Mouse (Mus musculus) B cell, adult (primary cell): ENCODE measurements around the gene Tnfsf13. TPM values are rescaled to one million over a fixed set of nuclear protein-coding genes. Genes with fewer than 3 reads are reported as not detected.

Experiments
- total RNA-seq: library from RNA; stranded (reverse); gene quantifications from 4 replicates; pipeline ENCODE4 v1.2.4, GENCODE M21; 2023; ENCODE audit not compliant: inconsistent age

Gene Tnfsf13
- 0.32 TPM in 1 of 4 replicates, not detected in the others for total RNA-seq

GRCm38 (mm10) chr11:69685526-69686148 lies at the start of gene Tnfsf13:
Gene Tnfsf13 (minus strand): TSS chr11:69685784.

GRCm38 (mm10) chr11:69695361-69696181 lies 10.0 kb upstream of the Tnfsf13 start, which contains the start of the genes Tnfsf12 and Tnfsfm13:
Gene Tnfsf12 (minus strand): TSS chr11:69695849.
Gene Tnfsfm13 (minus strand): TSS chr11:69696098.

GRCm38 (mm10) chr11:69681314-69682208 lies 4.0 kb downstream of the Tnfsf13 start, which contains the start of gene Senp3:
Gene Senp3 (minus strand): TSS chr11:69682084.

GRCm38 (mm10) chr11:69672211-69672706 lies 13.3 kb downstream of the Tnfsf13 start, which contains the start of gene Eif4a1:
Gene Eif4a1 (minus strand): TSS chr11:69672423.

GRCm38 (mm10) chr11:69665961-69666664 lies 19.5 kb downstream of the Tnfsf13 start, which contains the start of gene Cd68:
Gene Cd68 (minus strand): TSS chr11:69666153.

GRCm38 (mm10) chr11:69662213-69662966 lies 23.2 kb downstream of the Tnfsf13 start, which contains the start of gene Mpdu1:
Gene Mpdu1 (minus strand): TSS chr11:69662642.

GRCm38 (mm10) chr11:69655264-69656064 lies 30.1 kb downstream of the Tnfsf13 start, which contains the start of gene Sox15:
Gene Sox15 (plus strand): TSS chr11:69655314.

Other genes starting within 250 kb of the Tnfsf13 start
- not detected in 4 replicates for gene Dnah2, start 136.7 kb downstream of the Tnfsf13 start, total RNA-seq
- gene Efnb3, start 125.6 kb downstream of the Tnfsf13 start, total RNA-seq = 0.36 to 0.93 TPM (median 0.45 TPM) in 4 replicates
- 11.6 to 16.8 TPM (median 11.9 TPM) in 4 replicates for gene Wrap53, start 105.5 kb downstream of the Tnfsf13 start, total RNA-seq
- gene Trp53, start 105.4 kb downstream of the Tnfsf13 start, total RNA-seq = 130 to 136 TPM (median 131 TPM) in 4 replicates
- 0.33 TPM in 1 of 4 replicates, not detected in the others for gene Atp1b2, start 79.8 kb downstream of the Tnfsf13 start, total RNA-seq
- not detected in 4 replicates for gene Shbg, start 67.9 kb downstream of the Tnfsf13 start, total RNA-seq
- not detected in 4 replicates for gene Sat2, start 63.8 kb downstream of the Tnfsf13 start, total RNA-seq
- gene Fxr2, start 52.8 kb downstream of the Tnfsf13 start, total RNA-seq = 76.8 to 83.1 TPM (median 77.8 TPM) in 4 replicates
- 0.84 TPM in 1 of 4 replicates, not detected in the others for gene Sox15, start 30.5 kb downstream of the Tnfsf13 start, total RNA-seq
- 58.0 to 71.6 TPM (median 63.0 TPM) in 4 replicates for gene Mpdu1, start 23.1 kb downstream of the Tnfsf13 start, total RNA-seq
- gene Cd68, start 19.6 kb downstream of the Tnfsf13 start, total RNA-seq = 11.8 to 14.7 TPM (median 12.5 TPM) in 4 replicates
- 670 to 697 TPM (median 692 TPM) in 4 replicates for gene Eif4a1, start 13.4 kb downstream of the Tnfsf13 start, total RNA-seq
- 108 to 153 TPM (median 136 TPM) in 4 replicates for gene Senp3, start 3.7 kb downstream of the Tnfsf13 start, total RNA-seq
- gene Tnfsf12, start 10.1 kb upstream of the Tnfsf13 start, total RNA-seq = 0.51 TPM in 1 of 4 replicates, not detected in the others
- gene Tnfsfm13, start 10.3 kb upstream of the Tnfsf13 start, total RNA-seq = 0.45 to 0.78 TPM in 2 of 4 replicates, not detected in the others
- 231 to 244 TPM (median 242 TPM) in 4 replicates for gene Polr2a, start 72.9 kb upstream of the Tnfsf13 start, total RNA-seq
- not detected in 4 replicates for gene Slc35g3, start 76.2 kb upstream of the Tnfsf13 start, total RNA-seq
- gene Zbtb4, start 80.1 kb upstream of the Tnfsf13 start, total RNA-seq = 52.3 to 57.6 TPM (median 54.5 TPM) in 4 replicates
- gene Chrnb1, start 110.2 kb upstream of the Tnfsf13 start, total RNA-seq = 8.3 to 11.3 TPM (median 10.1 TPM) in 4 replicates
- 0.16 to 0.27 TPM in 2 of 4 replicates, not detected in the others for gene Fgf11, start 116.1 kb upstream of the Tnfsf13 start, total RNA-seq
- not detected in 4 replicates for gene Tmem102, start 119.8 kb upstream of the Tnfsf13 start, total RNA-seq
- gene Gm39566, start 129.5 kb upstream of the Tnfsf13 start, total RNA-seq = not detected in 4 replicates
- not detected in 4 replicates for gene Spem2, start 132.7 kb upstream of the Tnfsf13 start, total RNA-seq
- not detected in 4 replicates for gene Spem1, start 136.4 kb upstream of the Tnfsf13 start, total RNA-seq
- gene Nlgn2, start 152.0 kb upstream of the Tnfsf13 start, total RNA-seq = 0.24 to 1.3 TPM (median 0.59 TPM) in 4 replicates
- gene Tmem256, start 152.7 kb upstream of the Tnfsf13 start, total RNA-seq = 30.9 to 38.6 TPM (median 37.0 TPM) in 4 replicates
- 9.8 to 13.0 TPM (median 11.5 TPM) in 4 replicates for gene Plscr3, start 160.6 kb upstream of the Tnfsf13 start, total RNA-seq
- gene Tnk1, start 172.9 kb upstream of the Tnfsf13 start, total RNA-seq = not detected in 4 replicates
- not detected in 4 replicates for gene Tmem95, start 192.2 kb upstream of the Tnfsf13 start, total RNA-seq
- gene Kctd11, start 195.6 kb upstream of the Tnfsf13 start, total RNA-seq = 1.8 to 2.3 TPM (median 2.0 TPM) in 4 replicates
- 477 to 556 TPM (median 497 TPM) in 4 replicates for gene Acap1, start 209.8 kb upstream of the Tnfsf13 start, total RNA-seq
- gene 2810408A11Rik, start 215.2 kb upstream of the Tnfsf13 start, total RNA-seq = 2.1 to 2.7 TPM (median 2.3 TPM) in 4 replicates
- gene Neurl4, start 215.3 kb upstream of the Tnfsf13 start, total RNA-seq = 55.7 to 74.4 TPM (median 62.8 TPM) in 4 replicates
- gene Gps2, start 228.1 kb upstream of the Tnfsf13 start, total RNA-seq = 138 to 159 TPM (median 142 TPM) in 4 replicates
- 362 to 387 TPM (median 377 TPM) in 4 replicates for gene Eif5a, start 236.2 kb upstream of the Tnfsf13 start, total RNA-seq